Mouse (Mus musculus): ENCODE data around the gene Myoz2.

GRCm38 (mm10) chr3:123042308-123042707 is 7.5 kb upstream of the Myoz2 start:
- TF ChIP-seq CTCF (IDR thresholded peaks at IDR 0.05; ENCODE audit: low read depth) (no peak), EP300 (optimal IDR thresholded peaks at IDR 0.05) (no peak)
